Mouse (Mus musculus): ENCODE measurements around the gene Rbm17.

Rbm17 gene

DNA sequence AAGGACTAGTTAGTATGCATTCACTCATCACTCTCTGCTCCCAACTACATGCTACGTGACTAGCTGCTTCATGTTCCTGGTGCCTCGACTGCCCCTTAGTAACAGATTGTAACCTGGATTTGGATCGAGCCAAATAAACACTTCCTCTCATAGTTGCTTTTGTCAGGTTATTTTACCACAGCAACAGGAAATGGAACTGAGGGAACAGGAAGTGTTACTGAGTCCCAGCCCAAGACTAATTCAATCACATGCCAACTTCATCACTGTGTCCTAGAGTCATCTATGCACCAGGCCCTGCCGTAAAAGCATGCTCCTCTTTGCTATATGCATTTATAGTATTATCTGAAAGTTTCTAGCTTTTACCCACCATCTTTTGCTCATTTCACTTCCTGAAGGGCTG is 16.0 kb downstream of the Rbm17 start:
- no peak for DNase-seq

- no peak for DNase-seq
Observed at GRCm38 (mm10) chr2:11579399-11579798, 24.6 kb downstream of the Rbm17 start.

GRCm38 (mm10) chr2:11578187-11578586 is 25.8 kb downstream of the Rbm17 start:
- no peak for DNase-seq

DNA sequence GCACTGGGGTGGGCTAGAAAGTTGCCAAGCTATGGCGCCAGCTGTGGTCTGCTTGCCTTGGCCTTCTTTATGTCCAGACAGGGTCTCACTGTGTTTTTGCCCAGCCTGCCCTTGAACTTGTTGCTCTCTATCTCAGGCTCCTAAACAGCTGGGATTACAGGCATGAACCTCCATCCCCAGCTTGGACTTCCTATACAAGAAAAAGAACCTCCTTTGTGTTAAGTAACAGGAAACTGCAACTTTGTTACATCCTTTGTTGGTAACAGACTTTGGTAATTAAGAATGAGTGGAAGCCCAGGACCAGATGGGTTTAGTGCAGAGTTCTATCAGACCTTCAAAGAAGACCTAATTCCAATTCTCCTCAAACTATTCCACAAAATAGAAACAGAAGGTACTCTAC is 30.3 kb downstream of the Rbm17 start:
- DNase-seq: no peak

- DNase-seq: no peak
Observed at GRCm38 (mm10) chr2:11571004-11571535, 32.9 kb downstream of the Rbm17 start.

DNA sequence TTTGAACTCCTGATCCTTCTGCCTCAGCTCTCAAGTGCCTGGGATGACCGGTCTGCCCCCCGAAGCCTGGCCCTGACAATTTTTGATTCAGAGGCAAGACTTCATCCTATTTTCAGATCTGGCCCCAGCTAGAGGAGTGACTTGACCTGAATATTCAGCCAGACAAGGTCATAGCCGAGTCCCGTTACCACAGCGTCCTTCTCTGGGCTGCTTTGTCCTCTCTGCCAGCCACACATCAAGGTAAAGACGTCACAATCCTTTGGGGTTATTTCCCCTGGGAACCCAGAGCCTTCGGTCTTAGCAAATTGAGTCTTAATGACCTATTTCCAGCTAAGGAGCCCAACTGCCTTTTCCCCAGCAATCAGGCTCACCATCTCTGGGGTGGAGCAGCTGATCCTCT is 35.5 kb downstream of the Rbm17 start:
- DNase-seq: no peak

GRCm38 (mm10) chr2:11567781-11568362 is 36.1 kb downstream of the Rbm17 start:
- peak; percentile 30 for DNase-seq

GRCm38 (mm10) chr2:11566898-11567297 is 37.1 kb downstream of the Rbm17 start:
- DNase-seq: no peak

GRCm38 (mm10) chr2:11566241-11566640 is 37.7 kb downstream of the Rbm17 start:
- DNase-seq: no peak

DNA sequence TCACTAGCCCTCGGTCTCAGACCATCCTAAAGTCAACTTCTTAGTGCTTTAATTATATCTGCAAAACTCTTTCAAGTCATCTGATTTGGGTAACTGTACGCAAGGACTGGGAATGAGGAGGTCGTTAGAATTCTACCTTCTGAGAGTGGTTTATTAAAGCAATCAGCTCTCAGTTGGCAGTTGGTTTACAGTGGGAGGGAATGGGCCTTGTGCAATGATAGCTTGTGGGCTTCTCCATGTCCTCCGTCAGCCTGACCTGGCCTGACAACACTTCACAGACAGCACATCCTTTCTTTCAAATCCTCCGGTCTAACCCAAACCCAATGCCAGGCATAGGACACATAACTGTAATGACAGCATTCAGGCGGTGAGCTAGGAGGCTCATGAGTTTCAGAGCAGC is 39.2 kb downstream of the Rbm17 start:
- DNase-seq: no peak

GRCm38 (mm10) chr2:11563256-11563655 is 40.7 kb downstream of the Rbm17 start:
- DNase-seq: no peak

GRCm38 (mm10) chr2:11558654-11559053 is 45.3 kb downstream of the Rbm17 start:
- no peak for DNase-seq

GRCm38 (mm10) chr2:11557244-11557643 is 46.7 kb downstream of the Rbm17 start:
- no peak for DNase-seq

- no peak for DNase-seq
Observed at GRCm38 (mm10) chr2:11555316-11555715, 48.6 kb downstream of the Rbm17 start.

DNA sequence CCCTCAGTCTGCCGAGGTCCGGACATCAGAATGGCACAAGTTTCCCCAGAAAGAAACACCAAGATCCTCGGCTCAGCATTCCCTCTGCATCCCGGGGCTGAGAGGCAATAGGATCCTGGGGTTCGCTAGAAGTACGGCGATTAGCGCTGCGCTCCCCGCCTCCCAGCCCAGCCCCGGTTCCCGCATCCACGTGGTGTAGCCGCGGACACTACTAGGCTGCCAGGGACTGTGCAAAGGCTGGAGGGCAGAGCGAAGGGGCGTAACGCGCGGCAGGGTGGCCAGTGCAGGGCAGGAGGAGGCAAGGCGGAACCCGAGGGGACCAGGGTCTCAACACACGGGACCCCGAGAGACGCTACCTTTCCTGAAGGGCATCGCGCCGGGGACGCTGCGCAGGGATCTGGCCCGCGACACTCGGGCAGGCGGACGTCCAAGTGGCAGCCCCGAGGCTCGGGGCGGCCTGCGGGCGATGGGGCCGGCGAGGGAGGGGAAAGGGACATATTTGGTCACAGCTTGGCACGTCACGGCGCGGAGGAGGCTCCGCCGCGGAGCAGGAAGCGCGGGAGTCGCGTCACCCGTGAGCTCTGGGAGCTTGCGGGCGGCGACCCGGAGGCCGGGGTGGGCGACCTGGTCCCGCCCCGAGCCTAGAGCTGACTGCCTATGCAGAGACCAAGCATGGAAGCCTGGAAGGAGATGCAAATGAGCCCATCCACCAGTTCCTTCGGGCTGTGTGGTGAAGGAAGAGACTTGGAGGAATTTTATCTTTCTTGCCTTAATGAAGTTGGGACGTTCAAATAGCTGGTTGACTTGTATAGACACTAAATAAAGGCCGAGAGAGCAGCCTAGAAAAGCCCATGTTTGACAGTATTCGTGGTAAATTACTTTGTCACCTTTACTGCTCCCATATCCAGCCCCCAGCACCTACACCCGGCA is 50.2 kb downstream of the Rbm17 start, which contains the start of gene Pfkfb3:
Pfkfb3 (minus strand) TSS at position 607 of the 930 bp plus-strand sequence.
- DNase-seq: peak; percentile 73

GRCm38 (mm10) chr2:11552966-11553451 is 50.9 kb downstream of the Rbm17 start:
- peak; percentile 34 for DNase-seq

- DNase-seq: no peak
Observed at GRCm38 (mm10) chr2:11552297-11552821, 51.6 kb downstream of the Rbm17 start.

- DNase-seq: no peak
Observed at GRCm38 (mm10) chr2:11551726-11552125, 52.2 kb downstream of the Rbm17 start.

GRCm38 (mm10) chr2:11548508-11548907 is 55.4 kb downstream of the Rbm17 start:
- no peak for DNase-seq

DNA sequence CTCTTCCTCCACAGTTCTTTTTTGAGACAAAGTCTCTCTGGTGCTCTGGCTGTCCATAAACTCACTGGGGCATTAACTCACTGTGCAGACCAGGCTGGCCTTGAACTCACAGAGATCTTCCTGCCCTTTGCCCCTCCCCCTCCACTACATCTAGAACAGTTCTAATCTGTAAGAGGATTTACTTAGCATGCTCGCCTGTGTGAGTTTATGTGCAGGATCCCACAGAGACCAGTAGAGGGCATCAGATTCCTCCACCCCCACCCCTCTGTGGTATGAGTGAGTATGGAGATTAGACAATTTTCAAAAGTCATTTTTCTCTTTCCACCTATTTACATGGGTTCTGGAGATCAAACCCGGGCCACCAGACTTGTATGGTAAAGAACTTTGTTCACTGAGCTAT is 56.3 kb downstream of the Rbm17 start:
- no peak for DNase-seq

DNA sequence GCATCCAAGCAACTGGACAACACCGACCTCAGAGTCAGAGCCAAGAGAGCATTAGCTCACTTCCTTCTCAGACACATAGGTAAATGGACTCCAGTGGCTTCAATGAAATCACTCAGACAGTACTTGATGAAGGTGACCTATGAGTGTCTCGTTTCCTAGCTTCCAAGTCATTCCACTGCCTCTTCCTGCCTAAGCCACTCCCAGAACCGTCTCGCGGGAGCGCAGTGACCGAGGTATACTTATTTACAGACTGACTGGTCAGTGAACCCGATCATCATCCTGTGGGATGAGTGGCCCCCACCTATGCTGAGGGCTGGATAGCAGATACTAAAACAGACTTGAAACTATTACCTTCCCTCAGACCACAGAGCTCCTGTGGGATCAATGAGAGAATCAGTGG is 57.9 kb downstream of the Rbm17 start:
- DNase-seq: no peak

DNA sequence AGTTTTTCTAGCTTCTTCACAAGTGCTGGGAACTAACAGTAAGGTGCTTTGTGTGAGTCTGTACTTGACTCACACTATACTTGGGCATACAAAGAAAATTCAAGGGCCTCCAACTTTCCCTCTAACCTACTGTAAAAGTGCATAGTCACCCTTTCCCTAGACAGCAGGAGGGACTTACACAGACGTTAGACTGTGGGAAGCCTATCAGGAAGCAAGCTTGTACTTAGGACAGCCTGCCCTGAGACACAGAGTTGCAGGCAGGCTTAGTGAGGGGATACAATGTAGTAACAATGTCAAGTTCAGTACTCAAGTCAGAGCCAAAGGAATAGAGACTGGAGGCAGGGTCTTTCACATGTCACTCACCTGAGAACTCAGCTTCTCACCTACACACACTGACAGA is 58.6 kb downstream of the Rbm17 start:
- no peak for DNase-seq

- DNase-seq: no peak
Observed at GRCm38 (mm10) chr2:11544342-11544741, 59.6 kb downstream of the Rbm17 start.

- no peak for DNase-seq
Observed at GRCm38 (mm10) chr2:11543158-11543557, 60.8 kb downstream of the Rbm17 start.

Measured in embryo, embryonic 11 days (tissue).